Mouse (Mus musculus) olfactory bulb, adult 2 months (tissue): ENCODE measurements at regions not wholly inside any gene's neighbourhood (a gene's known extent, or its start where the extent isn't known, plus 50 kb on each side); places are given as distances from the start of the nearest gene placed in this dataset.

ENCODE experiments used
- CTCF ChIP-seq: fragments of 200-500 bp; IDR thresholded peaks from 2 replicates; pipeline ENCODE4 v1.5.1; 2012; ENCODE audit warnings: low read depth, mild to moderate bottlenecking, low read length, moderate library complexity; ENCODE audit not compliant: insufficient read depth
- POLR2A ChIP-seq: fragments of 200-500 bp; IDR thresholded peaks from 2 replicates; pipeline ENCODE4 v1.6.1; 2012; ENCODE audit warnings: mild to moderate bottlenecking, low read depth, low read length, moderate library complexity; ENCODE audit not compliant: insufficient read depth

DNA sequence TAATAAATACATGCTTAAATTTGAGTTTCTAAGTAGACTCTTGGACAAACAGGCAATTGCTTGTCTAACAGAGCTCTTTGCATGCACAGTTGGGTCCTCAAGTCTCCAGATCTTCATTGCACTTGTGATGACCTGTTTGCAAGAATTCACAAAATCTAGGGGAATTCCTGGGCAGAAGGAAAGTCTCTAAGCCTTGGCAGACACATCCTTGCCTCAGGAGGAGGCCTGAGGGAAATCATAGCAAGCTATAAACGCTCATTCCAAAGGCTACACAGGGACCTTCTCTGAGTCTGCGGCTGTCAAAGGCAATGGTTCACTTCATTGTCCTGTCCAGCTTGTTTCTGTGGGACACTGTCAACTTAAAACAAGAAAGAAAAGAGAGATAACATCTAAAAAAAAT lies 117.9 kb downstream of the Phlda1 start:
- TF ChIP-seq CTCF = no peak
- TF ChIP-seq POLR2A = no peak
